Mouse (Mus musculus) midbrain, embryonic 13.5 days (tissue): ENCODE data around the gene Heatr5b. TPM values are rescaled to one million over a fixed set of nuclear protein-coding genes. Genes with fewer than 3 reads are reported as not detected.

Source experiments
- ATAC-seq: fragments of 200-750 bp; cut with Nextera tagmentation; 2 replicates; pipeline ENCODE4 v1.8.0; 2017; ENCODE audit warnings: mild to moderate bottlenecking, moderate TSS enrichment, moderate library complexity
- H3K27ac ChIP-seq: fragments of 300-500 bp; sonication (generic); 2 replicates; pipeline ENCODE4 v1.5.1; 2015; ENCODE audit warnings: inconsistent platforms, mild to moderate bottlenecking, moderate library complexity
- H3K27me3 ChIP-seq: fragments of 300-500 bp; sonication (generic); 2 replicates; pipeline ENCODE4 v1.6.1; 2015; ENCODE audit warnings: mild to moderate bottlenecking, inconsistent platforms
- H3K36me3 ChIP-seq: fragments of 300-500 bp; sonication (generic); 2 replicates; pipeline ENCODE4 v1.6.1; 2015; ENCODE audit warnings: mild to moderate bottlenecking, inconsistent platforms
- H3K4me1 ChIP-seq: fragments of 300-500 bp; sonication (generic); replicated peaks from 2 replicates; pipeline ENCODE4 v1.6.1; 2015; ENCODE audit warnings: inconsistent platforms
- H3K4me2 ChIP-seq: fragments of 300-500 bp; sonication (generic); replicated peaks from 2 replicates; pipeline ENCODE4 v1.6.1; 2015; ENCODE audit warnings: moderate library complexity, mild to moderate bottlenecking, inconsistent platforms
- H3K4me3 ChIP-seq: fragments of 300-500 bp; sonication (generic); replicated peaks from 2 replicates; pipeline ENCODE4 v1.5.1; 2015; ENCODE audit warnings: mild to moderate bottlenecking, inconsistent platforms
- H3K9ac ChIP-seq: fragments of 300-500 bp; sonication (generic); replicated peaks from 2 replicates; pipeline ENCODE4 v1.6.1; 2015; ENCODE audit warnings: mild to moderate bottlenecking, inconsistent platforms
- H3K9me3 ChIP-seq: fragments of 300-500 bp; sonication (generic); 2 replicates; pipeline ENCODE4 v1.6.1; 2016; ENCODE audit warnings: mild to moderate bottlenecking, inconsistent platforms
- WGBS: fragments of 180-500 bp; shearing (Covaris S2); methylation state at CpG from one replicate; pipeline ENCODE4 v1.1.7; 2015; 5-methylcytosine and 5-hydroxymethylcytosine counted together
- polyA plus RNA-seq: library from polyadenylated mRNA; unstranded; fragments of >200 nt; fragmentation: Nextera tagmentation; extraction: Ambion mirVana; gene quantifications from 2 replicates; pipeline ENCODE4 v1.2.1, GENCODE M21; 2015

The Heatr5b gene
- polyA plus RNA-seq: 21.7 and 22.6 TPM in 2 replicates

- peaks cover 32% of the 10 kb centered on the region for H3K36me3 ChIP-seq
- ATAC-seq: peak; percentile 99
- H3K27me3 ChIP-seq: no peaks in the 10 kb centered on the region
- H3K4me3 ChIP-seq: peak within 1 kb of the TSS; percentile 90
- under 1% methylated on average over 81 of the region's 81 CpGs for WGBS
- H3K4me1 ChIP-seq: peaks cover 18% of the 10 kb centered on the region
- no peaks in the 10 kb centered on the region for H3K9me3 ChIP-seq
- H3K9ac ChIP-seq: peak within 1 kb of the TSS; percentile 92
- peak within 1 kb of the TSS; percentile 86 for H3K27ac ChIP-seq
- H3K4me2 ChIP-seq: peak within 1 kb of the TSS; percentile 86
Observed at GRCm38 (mm10) chr17:78834856-78835835, at the start of gene Heatr5b, which contains the start of gene Gpatch11. Gene Heatr5b, minus strand, starts transcription at chr17:78835364. Gene Gpatch11, plus strand, starts transcription at chr17:78835567.

DNA sequence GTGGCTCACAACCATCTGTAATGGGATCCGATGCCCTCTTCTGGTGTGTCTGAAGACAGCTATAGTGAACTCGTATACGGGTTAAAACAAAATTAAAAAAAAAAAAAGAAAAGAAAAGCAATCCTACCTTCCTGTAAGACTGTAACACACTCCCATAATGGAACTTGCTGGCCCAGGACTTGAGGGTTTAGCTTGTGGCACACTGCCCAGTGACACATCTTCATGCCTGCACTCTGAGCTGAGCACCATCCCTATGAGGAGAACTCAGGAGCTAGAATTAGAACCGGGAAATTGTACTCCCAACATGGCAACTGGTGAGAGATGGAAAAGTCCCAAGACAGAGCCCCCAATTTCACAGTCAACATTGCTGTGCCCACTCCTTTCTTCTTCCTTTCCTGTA is 48.1 kb upstream of the Heatr5b start:
- WGBS: 90% methylated on average over 4 of the region's 4 CpGs
- no peak for ATAC-seq
- no peaks in the 10 kb centered on the region for H3K9me3 ChIP-seq
- H3K4me3 ChIP-seq: no peak overlapping the region
- peaks cover 14% of the 10 kb centered on the region for H3K4me1 ChIP-seq
- no peaks in the 10 kb centered on the region for H3K36me3 ChIP-seq
- no peak overlapping the region for H3K27ac ChIP-seq
- no peaks in the 10 kb centered on the region for H3K27me3 ChIP-seq
- H3K9ac ChIP-seq: no peak overlapping the region
- H3K4me2 ChIP-seq: no peak overlapping the region

DNA sequence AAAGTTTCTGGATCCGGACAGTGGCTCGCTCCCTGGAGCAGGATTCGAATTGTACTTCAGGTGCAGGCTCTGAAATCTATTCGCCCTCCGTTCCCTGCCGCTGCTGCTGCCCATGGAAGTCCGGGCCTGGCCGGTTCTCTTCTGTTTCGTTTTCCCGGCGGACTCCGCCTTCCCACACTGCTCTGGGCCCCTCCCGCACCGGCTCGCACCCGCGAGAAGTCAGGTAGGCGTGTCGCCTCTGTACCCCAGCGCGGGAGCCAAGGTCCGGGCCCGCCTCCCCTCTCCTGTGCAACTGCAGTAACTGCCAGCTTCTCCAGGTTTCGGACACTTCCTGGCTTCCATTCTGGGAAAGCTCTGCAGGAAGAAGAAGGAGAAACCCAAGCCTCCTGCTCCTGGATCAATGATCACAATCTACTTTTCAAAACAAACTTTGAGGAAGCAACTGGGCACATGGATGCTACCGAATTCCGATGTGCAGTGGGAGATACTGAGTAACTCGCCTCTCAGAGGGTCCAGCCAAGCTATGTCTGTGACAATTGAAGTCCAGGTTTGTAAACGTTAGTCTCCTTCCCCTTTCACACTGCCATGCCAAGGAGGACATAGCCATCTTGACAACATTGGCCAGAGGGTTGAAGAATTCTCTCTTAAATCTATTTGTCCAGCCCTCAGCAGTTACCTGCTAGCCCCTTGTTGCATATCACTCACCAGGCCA is 47.4 kb upstream of the Heatr5b start, which contains the start of gene Eif2ak2:
Gene Eif2ak2 (minus strand): TSS at position 173 of the 712 bp plus-strand sequence.
- H3K27ac ChIP-seq: no peak within 1 kb of the TSS
- H3K27me3 ChIP-seq: no peaks in the 10 kb centered on the region
- no peaks in the 10 kb centered on the region for H3K9me3 ChIP-seq
- H3K9ac ChIP-seq: peak within 1 kb of the TSS; percentile 64
- peaks cover 14% of the 10 kb centered on the region for H3K4me1 ChIP-seq
- H3K4me2 ChIP-seq: peak within 1 kb of the TSS; percentile 82
- peak; percentile 91 for ATAC-seq
- WGBS: 3% methylated on average over 28 of the region's 28 CpGs
- H3K4me3 ChIP-seq: peak within 1 kb of the TSS; percentile 44
- no peaks in the 10 kb centered on the region for H3K36me3 ChIP-seq

GRCm38 (mm10) chr17:78881878-78882304 is 46.7 kb upstream of the Heatr5b start:
- H3K4me3 ChIP-seq: peak overlapping the region; percentile 44
- no peaks in the 10 kb centered on the region for H3K27me3 ChIP-seq
- H3K4me2 ChIP-seq: peak overlapping the region; percentile 82
- 7% methylated on average over 6 of the region's 7 CpGs for WGBS
- peaks cover 14% of the 10 kb centered on the region for H3K4me1 ChIP-seq
- H3K9me3 ChIP-seq: no peaks in the 10 kb centered on the region
- no peak overlapping the region for H3K27ac ChIP-seq
- H3K9ac ChIP-seq: peak overlapping the region; percentile 64
- no peaks in the 10 kb centered on the region for H3K36me3 ChIP-seq
- peak; percentile 77 for ATAC-seq

- Histone ChIP-seq H3K4me2 (no peak overlapping the region), H3K27ac (no peak overlapping the region), H3K9ac (no peak overlapping the region), H3K4me1 (no peaks in the 10 kb centered on the region), H3K36me3 (no peaks in the 10 kb centered on the region), H3K4me3 (no peak overlapping the region), H3K27me3 (no peaks in the 10 kb centered on the region), H3K9me3 (no peaks in the 10 kb centered on the region)
- no peak for ATAC-seq
- WGBS: 87% methylated on average over 6 of the region's 6 CpGs
Observed at GRCm38 (mm10) chr17:78873886-78874285, 38.7 kb upstream of the Heatr5b start.

DNA sequence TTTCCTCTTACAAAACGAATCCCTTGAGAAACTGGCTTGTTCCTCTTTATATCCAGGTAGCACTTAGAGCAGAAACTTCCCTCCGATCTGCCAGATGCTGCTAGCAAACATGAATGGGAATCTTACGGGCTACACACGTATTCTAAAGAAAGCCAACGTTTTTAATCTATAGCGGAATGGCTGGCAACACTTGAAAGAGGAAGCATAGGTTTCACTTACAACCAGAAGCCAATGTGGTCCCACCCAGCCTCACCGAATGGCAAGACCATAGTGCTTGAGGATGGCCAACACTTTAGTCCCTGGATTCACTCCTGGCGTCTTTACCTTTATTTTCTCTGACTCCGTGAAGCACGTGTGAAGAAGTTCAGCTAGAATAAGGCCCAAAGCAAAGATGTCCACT is 21.1 kb upstream of the Heatr5b start:
- Histone ChIP-seq H3K4me3 (no peak overlapping the region), H3K9me3 (no peaks in the 10 kb centered on the region), H3K27me3 (no peaks in the 10 kb centered on the region), H3K27ac (no peak overlapping the region), H3K4me1 (no peaks in the 10 kb centered on the region), H3K36me3 (peaks cover 13% of the 10 kb centered on the region; the same call in 1 of the 2 replicates), H3K4me2 (no peak overlapping the region), H3K9ac (no peak overlapping the region)
- WGBS: 87% methylated on average over 10 of the region's 10 CpGs
- no peak for ATAC-seq

DNA sequence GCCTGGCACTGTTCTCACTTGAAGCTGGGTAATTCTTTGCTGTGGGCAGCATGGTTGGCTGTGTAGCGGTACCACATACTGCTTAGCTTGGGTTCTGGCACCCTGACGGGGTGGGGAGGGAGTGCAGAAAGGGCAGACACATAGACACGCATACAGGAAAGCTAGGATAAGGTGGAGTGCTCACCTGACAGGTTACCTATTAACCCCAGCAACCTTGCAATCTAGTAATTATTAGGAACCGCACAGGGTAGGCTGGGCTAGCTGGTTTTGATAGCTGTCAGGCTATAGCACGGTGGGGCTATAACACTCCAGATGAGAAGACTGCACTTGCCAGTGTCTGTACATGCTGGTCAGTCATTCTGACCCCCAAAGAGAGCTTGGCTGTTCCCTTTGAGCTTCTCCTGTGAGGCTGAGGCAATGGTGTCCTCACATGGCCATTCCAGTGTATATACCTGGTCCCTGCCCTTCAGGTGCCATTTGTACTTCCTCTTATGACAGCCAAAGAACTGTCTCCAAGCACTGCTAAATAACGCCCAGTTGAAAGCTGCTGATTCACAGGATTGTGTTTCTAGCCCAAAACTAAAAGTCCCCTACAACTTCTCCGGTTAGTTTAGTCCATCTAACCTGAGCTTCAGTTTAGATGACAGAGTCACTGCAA is 7.2 kb upstream of the Heatr5b start:
- H3K27ac ChIP-seq: no peak overlapping the region
- no peaks in the 10 kb centered on the region for H3K9me3 ChIP-seq
- no peaks in the 10 kb centered on the region for H3K27me3 ChIP-seq
- H3K4me1 ChIP-seq: no peaks in the 10 kb centered on the region
- H3K36me3 ChIP-seq: peaks cover 85% of the 10 kb centered on the region
- WGBS: 93% methylated on average over 7 of the region's 7 CpGs
- no peak overlapping the region for H3K4me2 ChIP-seq
- H3K9ac ChIP-seq: no peak overlapping the region
- no peak overlapping the region for H3K4me3 ChIP-seq
- no peak for ATAC-seq

- H3K9me3 ChIP-seq: no peaks in the 10 kb centered on the region
- H3K27me3 ChIP-seq: no peaks in the 10 kb centered on the region
- 35% methylated on average over 2 of the region's 2 CpGs for WGBS
- peak overlapping the region; percentile 72 for H3K9ac ChIP-seq
- no peak for ATAC-seq
- peaks cover 18% of the 10 kb centered on the region for H3K4me1 ChIP-seq
- H3K4me3 ChIP-seq: peak overlapping the region; percentile 90
- H3K36me3 ChIP-seq: peaks cover 26% of the 10 kb centered on the region
- H3K4me2 ChIP-seq: peak overlapping the region; percentile 86
- H3K27ac ChIP-seq: peak overlapping the region; percentile 86
Observed at GRCm38 (mm10) chr17:78836056-78836455, 892 bp upstream of the Heatr5b start.

GRCm38 (mm10) chr17:78824346-78824745 is 10.8 kb downstream of the Heatr5b start:
- ATAC-seq: no peak
- no peaks in the 10 kb centered on the region for H3K27me3 ChIP-seq
- no peaks in the 10 kb centered on the region for H3K4me1 ChIP-seq
- H3K36me3 ChIP-seq: peaks cover 78% of the 10 kb centered on the region
- H3K9me3 ChIP-seq: no peaks in the 10 kb centered on the region
- no peak overlapping the region for H3K9ac ChIP-seq
- H3K4me3 ChIP-seq: no peak overlapping the region
- H3K4me2 ChIP-seq: no peak overlapping the region
- H3K27ac ChIP-seq: no peak overlapping the region
- 95% methylated on average over 13 of the region's 13 CpGs for WGBS

- no peak for ATAC-seq
- 93% methylated on average over 3 of the region's 3 CpGs for WGBS
- Histone ChIP-seq H3K27me3 (no peaks in the 10 kb centered on the region), H3K9me3 (no peaks in the 10 kb centered on the region), H3K4me3 (no peak overlapping the region), H3K9ac (no peak overlapping the region), H3K4me2 (no peak overlapping the region), H3K4me1 (no peaks in the 10 kb centered on the region), H3K27ac (no peak overlapping the region), H3K36me3 (peaks cover 61% of the 10 kb centered on the region)
Observed at GRCm38 (mm10) chr17:78809582-78809981, 25.6 kb downstream of the Heatr5b start.

GRCm38 (mm10) chr17:78809019-78809418 is 26.1 kb downstream of the Heatr5b start:
- ATAC-seq: no peak
- Histone ChIP-seq H3K4me1 (no peaks in the 10 kb centered on the region), H3K27ac (no peak overlapping the region), H3K9ac (no peak overlapping the region), H3K9me3 (no peaks in the 10 kb centered on the region), H3K4me2 (no peak overlapping the region), H3K27me3 (no peaks in the 10 kb centered on the region), H3K36me3 (peaks cover 59% of the 10 kb centered on the region), H3K4me3 (no peak overlapping the region)
